Mouse (Mus musculus): ENCODE results near the gene Pts. TPM values are rescaled to one million over a fixed set of nuclear protein-coding genes. Genes with fewer than 3 reads are reported as not detected.
A peak's percentile ranks its signal among the peaks of the same experiment; 100 is the strongest.

Pts gene
- polyA plus RNA-seq, 1 experiment from 2014 or later: 48.9 TPM

- H3K9ac ChIP-seq (replicated peaks): no peak overlapping the region
- no peak overlapping the region for H3K27ac ChIP-seq (ENCODE audit: low read depth)
- H3K4me3 ChIP-seq (ENCODE audit: low read depth, low read length): no peak overlapping the region
- no peak for DNase-seq
- no peak for ATAC-seq
- WGBS (ENCODE audit: insufficient replicate concordance): 70% methylated on average over 2 of the region's 2 CpGs
- no peaks in the 10 kb centered on the region for H3K27me3 ChIP-seq (ENCODE audit: insufficient read depth, low read length)
- H3K36me3 ChIP-seq (replicated peaks; ENCODE audit: insufficient read depth, low read length): no peaks in the 10 kb centered on the region
- TF ChIP-seq EP300 (IDR thresholded peaks at IDR 0.05; ENCODE audit: low read depth) (no peak), CTCF (IDR thresholded peaks at IDR 0.05; ENCODE audit: low read depth) (no peak)
- H3K4me1 ChIP-seq (ENCODE audit: insufficient read depth): no peaks in the 10 kb centered on the region
- H3K9me3 ChIP-seq (ENCODE audit: low read length): no peaks in the 10 kb centered on the region
- H3K4me2 ChIP-seq (ENCODE audit: low read depth, low read length): no peak overlapping the region
Measured at GRCm38 (mm10) chr9:50561918-50562360, 33.4 kb upstream of the Pts start.

- DNase-seq (no peak), ATAC-seq (peak; percentile 67)
- 84% methylated on average over 38 of the region's 38 CpGs for WGBS (ENCODE audit: insufficient replicate concordance)
- Histone ChIP-seq H3K4me1 (ENCODE audit: insufficient read depth) (no peaks in the 10 kb centered on the region), H3K4me2 (ENCODE audit: low read depth, low read length) (no peak within 1 kb of the TSS), H3K36me3 (replicated peaks; ENCODE audit: insufficient read depth, low read length) (no peaks in the 10 kb centered on the region), H3K27me3 (ENCODE audit: insufficient read depth, low read length) (no peaks in the 10 kb centered on the region), H3K27ac (ENCODE audit: low read depth) (no peak within 1 kb of the TSS), H3K4me3 (ENCODE audit: low read depth, low read length) (no peak within 1 kb of the TSS), H3K9ac (replicated peaks) (no peak within 1 kb of the TSS), H3K9me3 (ENCODE audit: low read length) (no peaks in the 10 kb centered on the region)
- TF ChIP-seq CTCF (IDR thresholded peaks at IDR 0.05; ENCODE audit: low read depth) (no peak), EP300 (IDR thresholded peaks at IDR 0.05; ENCODE audit: low read depth) (no peak)
Measured at GRCm38 (mm10) chr9:50561145-50561917, 32.8 kb upstream of the Pts start, which contains the start of gene Tex12. TSS of gene Tex12 (minus strand) at chr9:50561325.

- peak within 1 kb of the TSS; percentile 37 for H3K4me3 ChIP-seq (ENCODE audit: low read depth, low read length)
Measured at GRCm38 (mm10) chr9:50555094-50555446, 26.5 kb upstream of the Pts start, which contains the start of gene Bco2. TSS of gene Bco2 (minus strand) at chr9:50555181.

GRCm38 (mm10) chr9:50554241-50555093 lies 25.9 kb upstream of the Pts start, which contains the start of gene Il18:
TSS of gene Il18 (plus strand) at chr9:50554827.
- Histone ChIP-seq H3K27ac (ENCODE audit: low read depth) (peak within 1 kb of the TSS; percentile 84), H3K4me1 (ENCODE audit: insufficient read depth) (peaks cover 7% of the 10 kb centered on the region; the same call in 1 of the 2 replicates), H3K9me3 (ENCODE audit: low read length) (no peaks in the 10 kb centered on the region), H3K27me3 (ENCODE audit: insufficient read depth, low read length) (no peaks in the 10 kb centered on the region), H3K36me3 (replicated peaks; ENCODE audit: insufficient read depth, low read length) (no peaks in the 10 kb centered on the region), H3K4me3 (ENCODE audit: low read depth, low read length) (peak within 1 kb of the TSS; percentile 37), H3K4me2 (ENCODE audit: low read depth, low read length) (peak within 1 kb of the TSS; percentile 65), H3K9ac (replicated peaks) (peak within 1 kb of the TSS; percentile 50)
- DNase-seq (peak; percentile 33), ATAC-seq (peak; percentile 88)
- TF ChIP-seq EP300 (IDR thresholded peaks at IDR 0.05; ENCODE audit: low read depth): no peak
- no peak for TF ChIP-seq CTCF (IDR thresholded peaks at IDR 0.05; ENCODE audit: low read depth)
- 28% methylated on average over 12 of the region's 12 CpGs for WGBS (ENCODE audit: insufficient replicate concordance)

More at GRCm38 (mm10) chr9:50555094-50555446, 26.5 kb upstream of the Pts start, which contains the start of gene Bco2:
- Histone ChIP-seq H3K4me1 (ENCODE audit: insufficient read depth) (peaks cover 7% of the 10 kb centered on the region; the same call in 1 of the 2 replicates), H3K36me3 (replicated peaks; ENCODE audit: insufficient read depth, low read length) (no peaks in the 10 kb centered on the region), H3K27ac (ENCODE audit: low read depth) (peak within 1 kb of the TSS; percentile 84), H3K27me3 (ENCODE audit: insufficient read depth, low read length) (no peaks in the 10 kb centered on the region), H3K9me3 (ENCODE audit: low read length) (no peaks in the 10 kb centered on the region), H3K9ac (replicated peaks) (peak within 1 kb of the TSS; percentile 50), H3K4me2 (ENCODE audit: low read depth, low read length) (peak within 1 kb of the TSS; percentile 65)
- WGBS (ENCODE audit: insufficient replicate concordance): 52% methylated on average over 2 of the region's 2 CpGs
- ATAC-seq (peak; percentile 89), DNase-seq (no peak)
- TF ChIP-seq EP300 (IDR thresholded peaks at IDR 0.05; ENCODE audit: low read depth): no peak
- no peak for TF ChIP-seq CTCF (IDR thresholded peaks at IDR 0.05; ENCODE audit: low read depth)

GRCm38 (mm10) chr9:50553547-50553946 lies 25.0 kb upstream of the Pts start:
- Histone ChIP-seq H3K4me3 (ENCODE audit: low read depth, low read length) (no peak overlapping the region), H3K27ac (ENCODE audit: low read depth) (no peak overlapping the region), H3K4me1 (ENCODE audit: insufficient read depth) (peaks cover 7% of the 10 kb centered on the region; the same call in 1 of the 2 replicates), H3K9ac (replicated peaks) (no peak overlapping the region), H3K4me2 (ENCODE audit: low read depth, low read length) (no peak overlapping the region), H3K36me3 (replicated peaks; ENCODE audit: insufficient read depth, low read length) (no peaks in the 10 kb centered on the region), H3K27me3 (ENCODE audit: insufficient read depth, low read length) (no peaks in the 10 kb centered on the region), H3K9me3 (ENCODE audit: low read length) (no peaks in the 10 kb centered on the region)
- TF ChIP-seq EP300 (IDR thresholded peaks at IDR 0.05; ENCODE audit: low read depth): no peak
- no peak for TF ChIP-seq CTCF (IDR thresholded peaks at IDR 0.05; ENCODE audit: low read depth)
- 43% methylated on average over 2 of the region's 2 CpGs for WGBS (ENCODE audit: insufficient replicate concordance)
- ATAC-seq (no peak), DNase-seq (no peak)

GRCm38 (mm10) chr9:50552206-50552605 lies 23.7 kb upstream of the Pts start:
- ATAC-seq (no peak), DNase-seq (no peak)
- Histone ChIP-seq H3K27me3 (ENCODE audit: insufficient read depth, low read length) (no peaks in the 10 kb centered on the region), H3K27ac (ENCODE audit: low read depth) (no peak overlapping the region), H3K36me3 (replicated peaks; ENCODE audit: insufficient read depth, low read length) (no peaks in the 10 kb centered on the region), H3K4me1 (ENCODE audit: insufficient read depth) (peaks cover 7% of the 10 kb centered on the region; the same call in 1 of the 2 replicates), H3K9ac (replicated peaks) (no peak overlapping the region), H3K4me3 (ENCODE audit: low read depth, low read length) (no peak overlapping the region), H3K9me3 (ENCODE audit: low read length) (no peaks in the 10 kb centered on the region), H3K4me2 (ENCODE audit: low read depth, low read length) (no peak overlapping the region)
- WGBS (ENCODE audit: insufficient replicate concordance): 53% methylated on average over 5 of the region's 5 CpGs
- TF ChIP-seq EP300 (IDR thresholded peaks at IDR 0.05; ENCODE audit: low read depth): no peak
- no peak for TF ChIP-seq CTCF (IDR thresholded peaks at IDR 0.05; ENCODE audit: low read depth)

Measured in liver, postnatal 0 days (tissue).